Mouse (Mus musculus) lung, adult 18-20 months (tissue): ENCODE measurements around the gene Lrrc61.
A peak's percentile ranks its signal among the peaks of the same experiment; 100 is the strongest.

Experiments
- DNase-seq, 2 experiments: peaks; one replicate each; pipeline ENCODE4 v3.0.0; 2022; ENCODE audit warnings: mixed read lengths in 2 of 2

Lrrc61 gene

DNA sequence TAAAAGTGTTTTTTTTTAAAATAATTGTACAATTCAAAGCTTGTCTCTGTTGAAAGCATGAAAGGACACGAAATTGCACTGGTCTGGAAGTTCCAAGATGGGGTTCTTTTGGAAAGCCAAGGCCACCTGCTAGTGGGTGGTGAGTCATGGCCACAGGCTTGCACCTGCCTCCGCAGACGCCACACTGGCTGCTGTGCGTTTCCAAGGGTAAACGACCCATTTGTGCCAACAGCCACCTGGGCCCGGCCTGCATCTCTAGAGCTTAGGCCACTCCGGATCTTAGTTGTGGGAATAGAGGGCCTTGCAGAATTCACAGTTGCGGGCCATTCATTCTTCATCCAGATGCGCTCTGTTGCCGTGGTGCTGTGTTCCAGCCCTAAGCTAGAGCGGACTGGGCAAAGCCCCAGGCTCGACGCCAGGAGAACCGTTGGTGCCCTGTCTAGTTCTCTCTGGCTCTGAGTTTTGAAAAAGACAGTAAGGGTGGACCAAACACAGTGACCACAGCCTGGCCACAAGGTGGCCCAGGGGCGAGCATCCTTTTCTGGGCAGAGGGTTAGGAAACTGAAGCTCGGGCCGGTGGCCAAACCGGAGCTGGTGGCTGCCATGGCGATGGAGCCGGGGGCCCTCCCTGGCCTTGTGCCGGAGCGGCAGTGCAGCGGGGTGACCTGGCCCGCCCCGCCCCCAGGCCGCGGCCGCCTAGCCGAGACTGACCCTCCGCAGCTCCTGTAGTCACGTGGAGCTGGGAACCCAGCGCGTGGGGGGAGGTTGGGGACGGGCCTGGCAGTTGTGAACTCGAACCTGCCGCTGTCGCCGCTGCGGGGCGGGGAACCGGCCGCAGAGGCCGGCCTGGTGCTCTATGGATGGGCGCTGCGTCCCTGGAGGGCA is 38.8 kb downstream of the Lrrc61 start, which contains the start of the genes Repin1 and Gm44965:
TSS of gene Repin1 (plus strand) at position 726 of the 885 bp plus-strand sequence.
TSS of gene Gm44965 (plus strand) at position 784 of the 885 bp plus-strand sequence.
- DNase-seq, result peak; percentile 91 to 93

DNA sequence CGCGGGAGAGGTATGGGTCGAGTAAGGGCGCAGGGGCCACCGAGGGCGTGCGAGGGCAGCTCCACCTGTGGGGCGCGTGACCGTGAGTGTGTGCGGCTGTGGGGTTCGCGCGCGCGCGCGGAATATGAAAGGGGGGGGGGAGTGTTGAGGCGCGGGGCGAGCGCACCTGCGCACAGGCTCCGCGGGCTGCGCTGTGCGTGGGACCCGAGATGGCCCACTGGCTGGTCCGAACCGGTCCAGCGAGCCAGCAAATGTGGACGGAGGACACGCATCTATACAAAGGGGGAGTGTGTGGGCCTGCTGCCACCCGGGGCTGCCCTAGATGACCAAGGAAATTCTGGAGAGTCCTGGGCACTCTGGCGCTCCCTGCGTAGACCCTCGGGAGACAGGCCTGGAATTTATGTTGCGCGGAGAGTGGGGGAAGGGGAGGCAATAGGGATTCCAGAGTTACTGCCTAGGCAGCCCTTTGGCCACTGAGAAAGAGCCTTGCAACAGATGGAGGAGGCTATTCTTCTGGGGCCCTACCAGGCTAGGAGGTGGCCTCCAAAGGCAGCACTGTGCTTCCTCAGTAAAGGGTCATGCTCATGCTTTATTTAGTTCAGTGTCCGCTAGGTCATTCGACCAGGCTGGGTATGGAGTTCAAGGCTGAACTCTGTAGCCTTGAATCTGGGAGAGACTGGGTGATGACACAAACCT is 39.6 kb downstream of the Lrrc61 start:
- DNase-seq, result peak; percentile 33

DNA sequence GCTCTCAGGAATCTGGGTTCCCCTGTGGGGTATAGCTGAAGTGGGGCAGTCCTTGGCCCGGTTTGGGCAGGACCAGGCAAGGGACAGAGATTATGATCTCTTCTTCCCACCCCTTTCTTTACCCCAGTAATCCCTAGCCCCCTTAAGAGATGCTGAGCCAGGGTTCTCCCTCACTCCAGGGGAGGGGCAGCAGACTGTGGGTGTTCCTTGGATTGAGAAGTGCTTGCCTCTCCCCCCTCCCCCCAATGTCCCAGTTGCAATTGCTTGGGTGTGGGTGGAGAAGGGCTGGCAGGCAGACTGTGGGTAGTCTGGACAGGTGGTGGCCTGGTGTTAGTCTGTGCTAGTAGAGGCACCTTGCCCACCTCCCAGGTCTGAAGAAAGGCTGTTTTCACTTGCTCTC is 40.7 kb downstream of the Lrrc61 start:
- DNase-seq, result no peak

- DNase-seq, result no peak
Measured at GRCm38 (mm10) chr6:48596545-48597232, 42.1 kb downstream of the Lrrc61 start.

- DNase-seq, result no peak
Measured at GRCm38 (mm10) chr6:48597233-48597625, 42.6 kb downstream of the Lrrc61 start.

- DNase-seq, result no peak
Measured at GRCm38 (mm10) chr6:48600594-48600993, 46.0 kb downstream of the Lrrc61 start.

DNA sequence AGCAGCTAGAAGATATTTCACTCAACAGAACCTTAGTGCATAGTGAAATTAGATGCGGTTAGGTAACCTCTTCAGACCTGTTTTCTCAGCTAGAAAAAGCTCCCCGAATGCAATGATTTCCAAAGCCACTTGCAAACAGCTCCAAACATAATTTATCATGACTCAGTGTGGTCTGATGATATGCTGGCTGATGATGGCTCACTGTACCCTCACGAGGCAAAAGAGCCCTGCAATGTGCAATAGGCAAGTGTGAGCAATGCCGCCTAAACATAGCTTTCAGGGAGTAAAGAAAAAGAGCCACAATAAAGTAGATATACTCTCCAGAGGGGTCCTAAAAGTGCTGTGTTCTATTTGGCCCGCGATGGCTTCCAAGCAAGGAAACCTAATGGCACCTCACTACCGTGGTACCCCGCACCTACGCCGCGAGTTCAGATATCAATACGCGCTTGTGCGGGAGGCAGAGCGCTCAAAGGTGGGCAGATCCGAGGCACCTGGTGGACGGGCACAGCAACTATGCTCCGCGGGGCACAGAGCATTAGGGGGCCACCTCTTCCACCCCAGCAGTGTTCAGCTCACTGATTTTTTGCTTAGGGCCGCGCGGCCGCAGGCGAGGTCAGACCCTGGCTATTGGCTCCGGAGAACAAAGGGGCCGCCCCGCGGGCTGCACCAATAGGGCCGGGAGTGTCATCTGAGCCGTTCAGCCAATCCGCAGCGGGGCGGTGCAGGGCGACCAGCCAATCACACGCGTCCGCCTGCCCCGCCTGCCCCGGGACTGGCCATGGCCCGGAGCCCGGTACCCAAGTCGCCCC is 46.9 kb downstream of the Lrrc61 start, which contains the start of gene Zfp775:
TSS of gene Zfp775 (plus strand) at position 793 of the 809 bp plus-strand sequence.
- DNase-seq, result peak; percentile 96 to 98

DNA sequence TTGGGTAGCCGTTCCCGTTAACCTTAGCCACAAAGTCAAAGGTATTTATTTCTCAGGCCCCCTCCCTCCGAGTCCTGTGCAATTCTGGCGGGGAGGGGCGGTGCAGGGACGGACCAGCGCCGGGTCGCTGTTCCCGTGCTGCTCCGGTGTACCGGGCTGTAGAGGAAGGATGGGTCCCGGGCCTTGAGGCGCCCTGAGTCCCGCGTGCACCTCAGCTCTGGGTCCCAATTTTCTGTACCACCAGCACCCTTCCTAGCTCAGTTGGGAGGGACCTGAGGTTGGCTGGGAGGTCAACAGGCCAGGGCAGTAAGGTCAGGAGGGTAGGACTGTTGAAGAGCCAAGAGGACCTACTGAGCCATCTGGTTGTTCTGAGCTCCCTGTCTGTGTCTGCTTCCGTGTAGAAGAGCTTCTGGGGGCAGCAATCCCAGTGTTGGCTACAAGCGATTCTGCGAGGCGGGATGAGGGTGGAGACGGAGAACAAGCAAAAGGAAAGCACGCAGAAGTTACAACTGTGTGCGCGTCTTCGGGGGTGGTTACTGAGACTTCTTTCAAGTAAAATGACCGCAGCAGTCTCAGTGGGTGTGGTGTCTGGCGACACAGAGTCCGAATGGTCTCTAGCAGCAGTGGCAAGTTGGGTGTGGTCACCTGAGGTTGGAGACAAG is 47.6 kb downstream of the Lrrc61 start:
- DNase-seq, result peak; percentile 48 to 57

GRCm38 (mm10) chr6:48608124-48608523 is 53.5 kb downstream of the Lrrc61 start:
- no peak for DNase-seq

DNA sequence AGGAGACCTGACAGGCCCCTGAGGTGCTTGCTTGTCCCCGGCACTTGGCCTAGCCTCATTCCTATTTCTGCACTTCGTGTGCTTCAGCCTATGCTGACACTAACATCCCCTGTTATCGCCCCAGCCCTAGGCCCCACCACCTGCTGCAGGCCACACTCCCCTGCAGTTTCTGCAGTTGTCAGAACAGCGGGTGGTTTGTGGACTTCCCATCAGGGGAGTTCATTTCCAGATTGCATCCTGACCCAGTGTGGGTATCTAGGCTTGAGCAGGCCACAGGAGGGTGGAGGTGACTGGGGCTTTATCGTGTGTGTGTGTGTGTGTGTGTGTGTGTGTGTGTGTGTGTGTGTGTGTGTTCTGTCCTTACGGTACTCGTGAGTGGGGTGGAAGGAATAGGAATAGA is 54.9 kb downstream of the Lrrc61 start:
- no peak for DNase-seq

GRCm38 (mm10) chr6:48610657-48611056 is 56.1 kb downstream of the Lrrc61 start:
- no peak for DNase-seq

DNA sequence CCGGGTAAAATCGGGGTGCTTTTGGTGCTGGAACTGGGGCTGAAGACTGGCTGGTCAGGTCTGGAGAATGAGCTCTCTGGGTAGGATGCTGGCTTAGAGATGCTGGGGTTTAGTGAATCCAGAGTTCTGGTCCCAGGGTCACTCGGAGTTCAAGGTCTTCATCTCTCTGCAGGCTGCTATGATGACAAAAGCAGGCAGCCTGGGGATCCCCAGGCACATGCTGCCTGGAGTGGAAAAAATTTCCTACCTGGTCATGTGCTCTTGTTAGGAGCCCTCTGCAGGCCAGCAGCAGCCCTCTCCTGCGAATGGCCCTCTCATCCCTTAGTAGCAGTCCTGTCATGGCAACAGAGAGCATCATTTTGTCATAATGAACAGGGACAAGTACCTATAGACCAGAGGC is 58.9 kb downstream of the Lrrc61 start:
- DNase-seq, result no peak

- DNase-seq, result no peak
Measured at GRCm38 (mm10) chr6:48614756-48615155, 60.2 kb downstream of the Lrrc61 start.

- DNase-seq, result no peak
Measured at GRCm38 (mm10) chr6:48620031-48620430, 65.4 kb downstream of the Lrrc61 start.
